ENCODE assay signal across 8 mouse cellular contexts in the genomic region with DNA sequence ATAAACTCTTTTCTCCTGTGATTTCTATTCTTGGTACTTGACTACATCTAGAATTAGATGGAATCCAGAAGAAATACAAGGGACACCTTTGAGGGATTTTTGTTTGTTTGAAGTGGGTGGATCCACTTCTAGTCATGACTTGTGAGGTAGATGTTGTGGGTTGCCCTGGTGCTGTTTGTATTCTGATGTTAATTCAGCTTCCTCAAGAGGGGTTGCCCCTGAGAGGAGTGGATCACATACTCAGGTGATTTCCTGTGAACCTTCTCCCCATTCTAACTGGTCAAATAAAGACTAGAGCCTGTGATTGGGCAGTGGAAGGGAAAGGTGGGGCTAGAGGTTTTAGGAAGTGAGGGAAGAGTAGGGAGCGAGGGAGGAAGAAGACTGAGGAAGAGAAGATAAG. TPM values are rescaled to one million over a fixed set of nuclear protein-coding genes. Genes with fewer than 3 reads are reported as not detected.
DNase-seq lines count a peak whose midpoint lies in the region; ATAC-seq lines count a peak whose summit lies in the region.

No protein-coding gene starts in this region.

- peak overlapping the region; percentile 67 for H3K4me3 ChIP-seq in erythroblast, embryonic 14.5 days (replicated peaks)
- peak overlapping the region; percentile 59; the same call in 1 of the 2 replicates for H3K4me3 ChIP-seq in forebrain, embryonic 13.5 days
- peak overlapping the region; percentile 66; the same call in 1 of the 2 replicates for H3K4me3 ChIP-seq in liver, embryonic 15.5 days (replicated peaks)

- 88% methylated on average over 1 of the region's 1 CpGs for WGBS in forebrain, embryonic 13.5 days
- WGBS in liver, embryonic 15.5 days (ENCODE audit: insufficient replicate concordance): 37% methylated on average over 1 of the region's 1 CpGs

- H3K27ac ChIP-seq in forebrain, embryonic 13.5 days: no peak overlapping the region
- peak overlapping the region; percentile 82 for H3K27ac ChIP-seq in liver, embryonic 15.5 days (replicated peaks)

- peaks cover 19% of the 10 kb centered on the region for H3K4me1 ChIP-seq in erythroblast, embryonic 14.5 days (ENCODE audit: control insufficient read depth)
- peaks cover 6% of the 10 kb centered on the region; the same call in 1 of the 2 replicates for H3K4me1 ChIP-seq in forebrain, embryonic 13.5 days
- H3K4me1 ChIP-seq in liver, embryonic 15.5 days (replicated peaks): peaks cover 17% of the 10 kb centered on the region

- peaks cover 2% of the 10 kb centered on the region for H3K36me3 ChIP-seq in erythroblast, embryonic 14.5 days (ENCODE audit: control insufficient read depth)
- H3K36me3 ChIP-seq in forebrain, embryonic 13.5 days (ENCODE audit: poor library complexity, severe bottlenecking): peaks cover 20% of the 10 kb centered on the region
- H3K36me3 ChIP-seq in liver, embryonic 15.5 days (replicated peaks): no peaks in the 10 kb centered on the region

- peak; percentile 27 for DNase-seq in CD4-positive helper T cell, adult 2 months (ENCODE audit: low read depth, low spot score)
- no peak for DNase-seq in embryo, embryonic 11 days
- DNase-seq in right cerebral cortex, adult 2 months (ENCODE audit: low spot score in 2 of 2): no peak
- DNase-seq in layer of hippocampus, adult 9-10 months (ENCODE audit: low spot score): no peak

- ATAC-seq in erythroblast, adult 5-6 weeks (replicated peaks; ENCODE audit: low FRiP score, poor library complexity, severe bottlenecking): no peak
- no peak for ATAC-seq in forebrain, embryonic 13.5 days
- no peak for ATAC-seq in liver, embryonic 15.5 days (ENCODE audit: insufficient read depth)

- H3K27me3 ChIP-seq in erythroblast, embryonic 14.5 days (ENCODE audit: control insufficient read depth): no peaks in the 10 kb centered on the region
- H3K27me3 ChIP-seq in forebrain, embryonic 13.5 days: no peaks in the 10 kb centered on the region
- H3K27me3 ChIP-seq in liver, embryonic 15.5 days: no peaks in the 10 kb centered on the region

- peak overlapping the region; percentile 79 for H3K4me2 ChIP-seq in forebrain, embryonic 13.5 days
- H3K4me2 ChIP-seq in liver, embryonic 15.5 days: peak overlapping the region; percentile 80

- H3K9me3 ChIP-seq in erythroblast, embryonic 14.5 days (ENCODE audit: control insufficient read depth, low read length): no peaks in the 10 kb centered on the region
- peaks cover 13% of the 10 kb centered on the region; the same call in 1 of the 2 replicates for H3K9me3 ChIP-seq in forebrain, embryonic 13.5 days (replicated peaks)
- H3K9me3 ChIP-seq in liver, embryonic 15.5 days (replicated peaks): no peaks in the 10 kb centered on the region

- peak overlapping the region; percentile 66; the same call in 1 of the 2 replicates for H3K9ac ChIP-seq in forebrain, embryonic 13.5 days
- no peak overlapping the region for H3K9ac ChIP-seq in liver, embryonic 15.5 days

RNA-seq across cellular contexts. Expression of gene Zfp708, which starts 15.8 kb away (rescaled TPM):
- polyA plus RNA-seq in erythroblast, embryonic 14.5 days (2012): not detected in 2 replicates
- not detected in 2 replicates for total RNA-seq in erythroblast, adult 5-6 weeks (2015; ENCODE audit: low replicate concordance)
- not detected in 2 replicates for total RNA-seq in erythroblast, adult 5-6 weeks (2017; ENCODE audit: low replicate concordance)
- 9.0 TPM in 2 replicates for polyA plus RNA-seq in forebrain, embryonic 13.5 days (2015; fragmentation: Nextera tagmentation; extraction: Ambion mirVana)
- polyA plus RNA-seq in liver, embryonic 15.5 days (2015; fragmentation: Nextera tagmentation; extraction: Ambion mirVana): 0.52 and 0.88 TPM in 2 replicates

RNA-seq across cellular contexts. Expression of gene Zfp712, which starts 21.0 kb away (rescaled TPM):
- polyA plus RNA-seq in erythroblast, embryonic 14.5 days (2012): 0.01 TPM in 1 of 2 replicates, not detected in the other
- 0.42 and 3.3 TPM in 2 replicates for total RNA-seq in erythroblast, adult 5-6 weeks (2015; ENCODE audit: low replicate concordance)
- 1.0 and 2.1 TPM in 2 replicates for total RNA-seq in erythroblast, adult 5-6 weeks (2017; ENCODE audit: low replicate concordance)
- 5.6 and 6.8 TPM in 2 replicates for polyA plus RNA-seq in forebrain, embryonic 13.5 days (2015; fragmentation: Nextera tagmentation; extraction: Ambion mirVana)
- polyA plus RNA-seq in liver, embryonic 15.5 days (2015; fragmentation: Nextera tagmentation; extraction: Ambion mirVana): 0.81 and 0.90 TPM in 2 replicates

RNA-seq across cellular contexts. Expression of gene Gm28557, which starts 26.5 kb away (rescaled TPM):
- polyA plus RNA-seq in erythroblast, embryonic 14.5 days (2012): 0.04 TPM in 1 of 2 replicates, not detected in the other
- total RNA-seq in erythroblast, adult 5-6 weeks (2015; ENCODE audit: low replicate concordance): 3.1 TPM in 1 of 2 replicates, not detected in the other
- 0.98 TPM in 1 of 2 replicates, not detected in the other for total RNA-seq in erythroblast, adult 5-6 weeks (2017; ENCODE audit: low replicate concordance)
- 2.3 TPM in 2 replicates for polyA plus RNA-seq in forebrain, embryonic 13.5 days (2015; fragmentation: Nextera tagmentation; extraction: Ambion mirVana)
- 1.2 and 1.6 TPM in 2 replicates for polyA plus RNA-seq in liver, embryonic 15.5 days (2015; fragmentation: Nextera tagmentation; extraction: Ambion mirVana)

RNA-seq across cellular contexts. Expression of gene Rslcan18, which starts 34.1 kb away (rescaled TPM):
- polyA plus RNA-seq in erythroblast, embryonic 14.5 days (2012): not detected in 2 replicates
- 0.42 and 0.96 TPM in 2 replicates for total RNA-seq in erythroblast, adult 5-6 weeks (2015; ENCODE audit: low replicate concordance)
- total RNA-seq in erythroblast, adult 5-6 weeks (2017; ENCODE audit: low replicate concordance): 0.51 TPM in 1 of 2 replicates, not detected in the other
- polyA plus RNA-seq in forebrain, embryonic 13.5 days (2015; fragmentation: Nextera tagmentation; extraction: Ambion mirVana): 0.10 TPM in 1 of 2 replicates, not detected in the other
- polyA plus RNA-seq in liver, embryonic 15.5 days (2015; fragmentation: Nextera tagmentation; extraction: Ambion mirVana): 0.14 and 0.20 TPM in 2 replicates

RNA-seq across cellular contexts. Expression of gene Zfp759, which starts 39.5 kb away (rescaled TPM):
- not detected in 2 replicates for polyA plus RNA-seq in erythroblast, embryonic 14.5 days (2012)
- total RNA-seq in erythroblast, adult 5-6 weeks (2015; ENCODE audit: low replicate concordance): 3.8 and 6.0 TPM in 2 replicates
- 0.68 and 1.5 TPM in 2 replicates for total RNA-seq in erythroblast, adult 5-6 weeks (2017; ENCODE audit: low replicate concordance)
- polyA plus RNA-seq in forebrain, embryonic 13.5 days (2015; fragmentation: Nextera tagmentation; extraction: Ambion mirVana): 2.6 and 3.6 TPM in 2 replicates
- 0.40 and 0.44 TPM in 2 replicates for polyA plus RNA-seq in liver, embryonic 15.5 days (2015; fragmentation: Nextera tagmentation; extraction: Ambion mirVana)
